Mouse (Mus musculus) embryonic facial prominence, embryonic 11.5 days (tissue): ENCODE measurements around the gene Kcnk7. TPM values are rescaled to one million over a fixed set of nuclear protein-coding genes. Genes with fewer than 3 reads are reported as not detected.

Source experiments
- ATAC-seq: fragments of 200-750 bp; cut with Nextera tagmentation; replicated peaks from 2 replicates; pipeline ENCODE4 v1.8.0; 2017; ENCODE audit warnings: low read depth; ENCODE audit not compliant: insufficient number of reproducible peaks, low FRiP score, low TSS enrichment
- DNase-seq: peaks from one replicate; pipeline ENCODE4 v3.0.0-alpha.2; 2015; ENCODE audit warnings: low spot score
- H3K27ac ChIP-seq: fragments of 300-500 bp; sonication (generic); replicated peaks from 2 replicates; pipeline ENCODE4 v1.5.1; 2014; ENCODE audit warnings: mild to moderate bottlenecking, low read depth, low read length, control low read depth
- H3K27me3 ChIP-seq: fragments of 300-500 bp; sonication (generic); 2 replicates; pipeline ENCODE4 v1.6.1; 2014; ENCODE audit warnings: mild to moderate bottlenecking, low read length, moderate library complexity, mixed read lengths; ENCODE audit not compliant: control insufficient read depth, insufficient read depth
- H3K36me3 ChIP-seq: fragments of 300-500 bp; sonication (generic); replicated peaks from 2 replicates; pipeline ENCODE4 v1.6.1; 2014; ENCODE audit warnings: low read depth, mild to moderate bottlenecking, low read length, moderate library complexity, mixed read lengths; ENCODE audit not compliant: control insufficient read depth, insufficient read depth
- H3K4me1 ChIP-seq: fragments of 300-500 bp; sonication (generic); 2 replicates; pipeline ENCODE4 v1.6.1; 2014; ENCODE audit warnings: low read length, mixed read lengths; ENCODE audit not compliant: control insufficient read depth, insufficient read depth
- H3K4me2 ChIP-seq: fragments of 300-500 bp; sonication (generic); 2 replicates; pipeline ENCODE4 v1.6.1; 2014; ENCODE audit warnings: low read depth, mild to moderate bottlenecking, control low read depth, low read length, moderate library complexity
- H3K4me3 ChIP-seq: fragments of 300-500 bp; sonication (generic); 2 replicates; pipeline ENCODE4 v1.5.1; 2014; ENCODE audit warnings: low read depth, low read length, control low read depth
- H3K9ac ChIP-seq: fragments of 300-500 bp; sonication (generic); replicated peaks from 2 replicates; pipeline ENCODE4 v1.6.1; 2014; ENCODE audit warnings: mild to moderate bottlenecking, control low read depth, low read length
- H3K9me3 ChIP-seq: fragments of 300-500 bp; sonication (generic); replicated peaks from 2 replicates; pipeline ENCODE4 v1.6.1; 2016; ENCODE audit warnings: mild to moderate bottlenecking, low read length, inconsistent platforms, mixed read lengths; ENCODE audit not compliant: control insufficient read depth
- WGBS: fragments of 180-500 bp; shearing (Covaris S2); extraction: QIAGEN DNeasy Blood & Tissue Kit; methylation state at CpG from one replicate; pipeline ENCODE4 v1.1.7; 2014; 5-methylcytosine and 5-hydroxymethylcytosine counted together
- microRNA-seq: library from miRNA; unstranded; fragments of <30 nt; microRNA quantifications from one replicate; pipeline ENCODE4, GENCODE M21; 2016; ENCODE audit warnings: borderline number of aligned reads
- polyA plus RNA-seq: library from polyadenylated mRNA; unstranded; fragments of >200 nt; fragmentation: Nextera tagmentation; extraction: Ambion mirVana; gene quantifications from 2 replicates; pipeline ENCODE4 v1.2.1, GENCODE M21; 2014

Kcnk7 gene
- polyA plus RNA-seq, 1 experiment from 2014 or later = not detected

- Histone ChIP-seq H3K4me1 (peaks cover 17% of the 10 kb centered on the region), H3K9ac (peak overlapping the region; percentile 23), H3K9me3 (no peaks in the 10 kb centered on the region), H3K36me3 (peaks cover 12% of the 10 kb centered on the region), H3K4me3 (peak overlapping the region; percentile 14; the same call in 1 of the 2 replicates), H3K27ac (no peak overlapping the region), H3K27me3 (peaks cover 25% of the 10 kb centered on the region), H3K4me2 (peak overlapping the region; percentile 43)
- WGBS = 10% methylated on average over 28 of the region's 29 CpGs
- peak; percentile 17 for DNase-seq
- ATAC-seq = peak; percentile 42; the same call in 1 of the 2 replicates
These were observed 52.3 kb downstream of the Kcnk7 start for GRCm38 (mm10) chr19:5756321-5756985.

Small RNAs within 50 kb of the gene (microRNA-seq; reads per million reads assigned to microRNA genes)
- gene Mir6987 = not detected

Other genes starting within 250 kb of the Kcnk7 start
- 7.5 and 7.8 TPM in 2 replicates for gene Ccdc85b, start 246.5 kb upstream of the Kcnk7 start, polyA plus RNA-seq
- 105 and 115 TPM in 2 replicates for gene Fibp, start 243.8 kb upstream of the Kcnk7 start, polyA plus RNA-seq
- gene Ctsw, start 235.9 kb upstream of the Kcnk7 start, polyA plus RNA-seq = 1.1 and 1.4 TPM in 2 replicates
- 80.9 and 91.9 TPM in 2 replicates for gene Efemp2, start 230.4 kb upstream of the Kcnk7 start, polyA plus RNA-seq
- gene Mus81, start 216.0 kb upstream of the Kcnk7 start, polyA plus RNA-seq = 29.6 and 39.2 TPM in 2 replicates
- gene Cfl1, start 213.9 kb upstream of the Kcnk7 start, polyA plus RNA-seq = 3,308 and 3,397 TPM in 2 replicates
- gene 1700020D05Rik, start 200.6 kb upstream of the Kcnk7 start, polyA plus RNA-seq = not detected in 2 replicates
- 8.7 and 9.8 TPM in 2 replicates for gene Snx32, start 193.8 kb upstream of the Kcnk7 start, polyA plus RNA-seq
- gene Ovol1, start 143.7 kb upstream of the Kcnk7 start, polyA plus RNA-seq = 0.62 and 1.4 TPM in 2 replicates
- 1.7 and 2.1 TPM in 2 replicates for gene Ap5b1, start 136.3 kb upstream of the Kcnk7 start, polyA plus RNA-seq
- gene Rnaseh2c, start 102.5 kb upstream of the Kcnk7 start, polyA plus RNA-seq = 156 and 157 TPM in 2 replicates
- gene Kat5, start 94.1 kb upstream of the Kcnk7 start, polyA plus RNA-seq = 28.9 and 32.2 TPM in 2 replicates
- 37.0 and 39.1 TPM in 2 replicates for gene Rela, start 66.9 kb upstream of the Kcnk7 start, polyA plus RNA-seq
- 12.4 and 13.2 TPM in 2 replicates for gene Sipa1, start 40.7 kb upstream of the Kcnk7 start, polyA plus RNA-seq
- 13.1 and 14.6 TPM in 2 replicates for gene Map3k11, start 15.6 kb upstream of the Kcnk7 start, polyA plus RNA-seq
- 17.5 and 22.0 TPM in 2 replicates for gene Pcnx3, start 15.5 kb upstream of the Kcnk7 start, polyA plus RNA-seq
- gene Ehbp1l1, start 21.9 kb downstream of the Kcnk7 start, polyA plus RNA-seq = 4.5 and 5.5 TPM in 2 replicates
- gene Fam89b, start 25.3 kb downstream of the Kcnk7 start, polyA plus RNA-seq = 137 and 151 TPM in 2 replicates
- gene Ltbp3, start 36.5 kb downstream of the Kcnk7 start, polyA plus RNA-seq = 5.9 and 9.5 TPM in 2 replicates
- gene Scyl1, start 67.1 kb downstream of the Kcnk7 start, polyA plus RNA-seq = 53.9 and 55.0 TPM in 2 replicates
- gene Frmd8, start 170.9 kb downstream of the Kcnk7 start, polyA plus RNA-seq = 15.8 and 17.6 TPM in 2 replicates
- 0.87 and 1.1 TPM in 2 replicates for gene Slc25a45, start 173.4 kb downstream of the Kcnk7 start, polyA plus RNA-seq
- gene Tigd3, start 189.8 kb downstream of the Kcnk7 start, polyA plus RNA-seq = 4.0 and 4.3 TPM in 2 replicates
- gene Dpf2, start 208.6 kb downstream of the Kcnk7 start, polyA plus RNA-seq = 202 and 213 TPM in 2 replicates
- gene Cdc42ep2, start 220.4 kb downstream of the Kcnk7 start, polyA plus RNA-seq = 2.4 and 2.7 TPM in 2 replicates